Mouse (Mus musculus) hindbrain, embryonic 16.5 days (tissue): ENCODE results near the gene Igfbpl1. TPM values are rescaled to one million over a fixed set of nuclear protein-coding genes. Genes with fewer than 3 reads are reported as not detected.
A peak's percentile ranks its signal among the peaks of the same experiment; 100 is the strongest.

Experiments
- ATAC-seq: fragments of 200-750 bp; cut with Nextera tagmentation; 2 replicates; pipeline ENCODE4 v1.8.0; 2017; ENCODE audit warnings: moderate TSS enrichment, moderate library complexity
- H3K27ac ChIP-seq: fragments of 300-500 bp; sonication (generic); 2 replicates; pipeline ENCODE4 v1.5.1; 2014; ENCODE audit warnings: low read depth, mild to moderate bottlenecking, control low read depth, low read length, moderate library complexity
- H3K27me3 ChIP-seq: fragments of 300-500 bp; sonication (generic); replicated peaks from 2 replicates; pipeline ENCODE4 v1.6.1; 2014; ENCODE audit warnings: low read length; ENCODE audit not compliant: control insufficient read depth, insufficient read depth
- H3K36me3 ChIP-seq: fragments of 300-500 bp; sonication (generic); 2 replicates; pipeline ENCODE4 v1.6.1; 2014; ENCODE audit warnings: mild to moderate bottlenecking, low read length, moderate library complexity, mixed read lengths; ENCODE audit not compliant: control insufficient read depth, insufficient read depth
- H3K4me1 ChIP-seq: fragments of 300-500 bp; sonication (generic); 2 replicates; pipeline ENCODE4 v1.6.1; 2014; ENCODE audit warnings: low read depth, low read length; ENCODE audit not compliant: control insufficient read depth, insufficient read depth
- H3K4me2 ChIP-seq: fragments of 300-500 bp; sonication (generic); 2 replicates; pipeline ENCODE4 v1.6.1; 2014; ENCODE audit warnings: mild to moderate bottlenecking, low read length, control low read depth, moderate library complexity
- H3K4me3 ChIP-seq: fragments of 300-500 bp; sonication (generic); 2 replicates; pipeline ENCODE4 v1.5.1; 2014; ENCODE audit warnings: mild to moderate bottlenecking, low read length, control low read depth, moderate library complexity
- H3K9ac ChIP-seq: fragments of 300-500 bp; sonication (generic); 2 replicates; pipeline ENCODE4 v1.6.1; 2014; ENCODE audit warnings: low read depth, mild to moderate bottlenecking, control low read depth, low read length, moderate library complexity
- H3K9me3 ChIP-seq: fragments of 300-500 bp; sonication (generic); 2 replicates; pipeline ENCODE4 v1.6.1; 2014; ENCODE audit warnings: mild to moderate bottlenecking, low read length, moderate library complexity; ENCODE audit not compliant: control insufficient read depth
- WGBS: fragments of 180-500 bp; shearing (Covaris S2); extraction: QIAGEN DNeasy Blood & Tissue Kit; methylation state at CpG from one replicate; pipeline ENCODE4 v1.1.7; 2014; 5-methylcytosine and 5-hydroxymethylcytosine counted together
- polyA plus RNA-seq: library from polyadenylated mRNA; unstranded; fragments of >200 nt; fragmentation: Nextera tagmentation; extraction: Ambion mirVana; gene quantifications from 2 replicates; pipeline ENCODE4 v1.2.1, GENCODE M21; 2015

The Igfbpl1 gene
- polyA plus RNA-seq, 1 experiment from 2014 or later = 20.2 TPM

GRCm38 (mm10) chr4:45811250-45811649 is 15.5 kb downstream of the Igfbpl1 start:
- no peaks in the 10 kb centered on the region for H3K4me1 ChIP-seq
- H3K4me3 ChIP-seq = no peak overlapping the region
- no peak for ATAC-seq
- H3K9ac ChIP-seq = no peak overlapping the region
- 15% methylated on average over 8 of the region's 8 CpGs for WGBS
- no peak overlapping the region for H3K27ac ChIP-seq
- no peaks in the 10 kb centered on the region for H3K9me3 ChIP-seq
- no peaks in the 10 kb centered on the region for H3K27me3 ChIP-seq
- peaks cover 7% of the 10 kb centered on the region for H3K36me3 ChIP-seq
- no peak overlapping the region for H3K4me2 ChIP-seq

- WGBS = 20% methylated on average over 7 of the region's 7 CpGs
Observed at GRCm38 (mm10) chr4:45808034-45808433, 18.7 kb downstream of the Igfbpl1 start.

GRCm38 (mm10) chr4:45802900-45803299 is 23.8 kb downstream of the Igfbpl1 start:
- no peak overlapping the region for H3K27ac ChIP-seq
- H3K4me1 ChIP-seq = peaks cover 4% of the 10 kb centered on the region; the same call in 1 of the 2 replicates
- 0 out of 2 replicates have a peak, but pooled peaks cover 3% of the 10 kb centered on the region for H3K36me3 ChIP-seq
- no peak overlapping the region for H3K4me3 ChIP-seq
- no peak overlapping the region for H3K4me2 ChIP-seq
- WGBS = 89% methylated on average over 14 of the region's 14 CpGs
- H3K27me3 ChIP-seq = peaks cover under 1% of the 10 kb centered on the region; the same call in 1 of the 2 replicates
- H3K9ac ChIP-seq = no peak overlapping the region
- no peak for ATAC-seq
- H3K9me3 ChIP-seq = no peaks in the 10 kb centered on the region

More at GRCm38 (mm10) chr4:45808034-45808433, 18.7 kb downstream of the Igfbpl1 start:
- Histone ChIP-seq H3K4me1 (no peaks in the 10 kb centered on the region), H3K27me3 (no peaks in the 10 kb centered on the region), H3K9me3 (no peaks in the 10 kb centered on the region), H3K4me3 (no peak overlapping the region), H3K27ac (no peak overlapping the region), H3K9ac (no peak overlapping the region), H3K4me2 (no peak overlapping the region), H3K36me3 (0 out of 2 replicates have a peak, but pooled peaks cover 3% of the 10 kb centered on the region)
- peak; percentile 65 for ATAC-seq

- H3K27me3 ChIP-seq = peaks cover 2% of the 10 kb centered on the region; the same call in 1 of the 2 replicates
- no peak overlapping the region for H3K4me3 ChIP-seq
- H3K9ac ChIP-seq = no peak overlapping the region
- 43% methylated on average over 3 of the region's 3 CpGs for WGBS
- H3K9me3 ChIP-seq = no peaks in the 10 kb centered on the region
- H3K4me2 ChIP-seq = no peak overlapping the region
- no peak overlapping the region for H3K27ac ChIP-seq
- 0 out of 2 replicates have a peak, but pooled peaks cover 3% of the 10 kb centered on the region for H3K36me3 ChIP-seq
- ATAC-seq = no peak
- H3K4me1 ChIP-seq = peaks cover 12% of the 10 kb centered on the region
Observed at GRCm38 (mm10) chr4:45799956-45800537, 26.7 kb downstream of the Igfbpl1 start.

- peak; percentile 88 for ATAC-seq
Observed at GRCm38 (mm10) chr4:45798964-45799363, 27.8 kb downstream of the Igfbpl1 start, which contains the start of gene Aldh1b1. TSS of gene Aldh1b1 (plus strand) at chr4:45799022.

GRCm38 (mm10) chr4:45796760-45797159 is 30.0 kb downstream of the Igfbpl1 start:
- no peak overlapping the region for H3K4me2 ChIP-seq
- no peak overlapping the region for H3K9ac ChIP-seq
- 76% methylated on average over 5 of the region's 5 CpGs for WGBS
- H3K4me3 ChIP-seq = no peak overlapping the region
- peaks cover 12% of the 10 kb centered on the region for H3K4me1 ChIP-seq
- no peaks in the 10 kb centered on the region for H3K9me3 ChIP-seq
- H3K27me3 ChIP-seq = peaks cover 2% of the 10 kb centered on the region; the same call in 1 of the 2 replicates
- ATAC-seq = no peak
- no peaks in the 10 kb centered on the region for H3K36me3 ChIP-seq
- no peak overlapping the region for H3K27ac ChIP-seq

More at GRCm38 (mm10) chr4:45798964-45799363, 27.8 kb downstream of the Igfbpl1 start, which contains the start of gene Aldh1b1:
- Histone ChIP-seq H3K4me1 (peaks cover 12% of the 10 kb centered on the region), H3K9me3 (no peaks in the 10 kb centered on the region), H3K36me3 (0 out of 2 replicates have a peak, but pooled peaks cover 3% of the 10 kb centered on the region), H3K4me2 (peak within 1 kb of the TSS; percentile 84), H3K27ac (peak within 1 kb of the TSS; percentile 48; the same call in 1 of the 2 replicates), H3K27me3 (peaks cover 2% of the 10 kb centered on the region; the same call in 1 of the 2 replicates), H3K4me3 (peak within 1 kb of the TSS; percentile 56), H3K9ac (peak within 1 kb of the TSS; percentile 74)
- under 1% methylated on average over 26 of the region's 26 CpGs for WGBS

- Histone ChIP-seq H3K9me3 (no peaks in the 10 kb centered on the region), H3K9ac (peak overlapping the region; percentile 46; the same call in 1 of the 2 replicates), H3K4me3 (peak overlapping the region; percentile 25), H3K4me1 (peaks cover 12% of the 10 kb centered on the region), H3K36me3 (no peaks in the 10 kb centered on the region), H3K27ac (no peak overlapping the region), H3K4me2 (peak overlapping the region; percentile 46), H3K27me3 (peaks cover 2% of the 10 kb centered on the region; the same call in 1 of the 2 replicates)
- peak; percentile 48 for ATAC-seq
- 6% methylated on average over 9 of the region's 12 CpGs for WGBS
Observed at GRCm38 (mm10) chr4:45795191-45795811, 31.4 kb downstream of the Igfbpl1 start.

GRCm38 (mm10) chr4:45790018-45790417 is 36.7 kb downstream of the Igfbpl1 start:
- H3K9me3 ChIP-seq = no peaks in the 10 kb centered on the region
- no peaks in the 10 kb centered on the region for H3K27me3 ChIP-seq
- H3K4me2 ChIP-seq = no peak overlapping the region
- H3K9ac ChIP-seq = no peak overlapping the region
- no peaks in the 10 kb centered on the region for H3K36me3 ChIP-seq
- ATAC-seq = no peak
- 71% methylated on average over 2 of the region's 2 CpGs for WGBS
- H3K4me1 ChIP-seq = peaks cover 2% of the 10 kb centered on the region
- peak overlapping the region; percentile 31; the same call in 1 of the 2 replicates for H3K27ac ChIP-seq
- H3K4me3 ChIP-seq = no peak overlapping the region
